Mouse (Mus musculus) mouse embryonic stem cell (cell line): ENCODE data around the gene Inhbe.

Experiments used
- in situ Hi-C, 2 experiments: fragments of 300-500 bp; cut with MboI; formaldehyde crosslinking; loops; 1 replicate in 1 of 2; 3 replicates in 1 of 2; pipeline ENCODE4 v1.14.3; 2019 to 2020; ENCODE audit warnings: low sequenced_read_pairs in 2 of 2, low pct_unique_long_range_greater_than_20kb in 1 of 2, mixed read lengths in 1 of 2; ENCODE audit not compliant: unreplicated experiment in 1 of 2

Inhbe gene

GRCm38 (mm10) chr10:127353909-127354895, at the start of gene Inhbe:
Gene Inhbe (minus strand): TSS chr10:127354411.
- in situ Hi-C loops: no loop called here

DNA sequence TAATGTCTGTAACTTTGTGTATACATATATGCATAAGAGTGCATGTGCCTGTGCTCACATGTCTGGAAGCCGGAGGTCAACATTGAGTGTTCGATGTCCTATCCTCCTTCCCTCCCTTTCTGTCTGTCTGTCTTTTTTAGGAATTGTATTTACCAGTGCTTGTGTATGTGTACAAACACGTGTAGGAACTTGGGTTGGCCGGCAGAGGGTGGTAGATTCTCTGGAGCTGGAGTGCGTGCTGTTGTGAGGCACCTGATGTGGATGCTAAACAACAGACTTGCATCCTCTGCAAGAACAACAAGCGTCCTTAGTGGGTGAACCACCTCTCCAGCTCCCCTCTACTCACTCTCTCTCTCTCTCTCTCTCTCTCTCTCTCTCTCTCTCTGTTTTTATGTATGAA, 37.6 kb upstream of the Inhbe start:
- in situ Hi-C loops: no loop called here

DNA sequence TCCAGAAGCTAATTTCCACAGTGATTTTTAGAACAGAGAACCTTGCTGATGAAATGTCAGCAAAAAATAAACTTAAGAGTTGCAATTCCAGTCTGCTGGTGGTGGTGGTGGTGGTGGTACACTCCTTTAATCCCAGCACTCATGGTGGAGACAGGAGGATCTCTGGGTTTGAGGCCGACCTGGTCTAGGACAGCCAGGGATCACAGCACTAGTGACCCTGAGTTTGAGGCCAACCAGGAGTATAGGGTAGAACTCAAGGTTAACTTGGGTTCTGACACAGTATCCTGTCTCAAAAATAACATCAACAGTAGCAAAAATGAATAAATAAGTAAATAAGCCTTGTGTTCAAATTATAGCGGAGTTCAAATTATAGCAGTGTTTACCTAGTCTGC, 27.5 kb upstream of the Inhbe start:
- in situ Hi-C loops: no loop called here

- in situ Hi-C loops: no loop called here
These were observed 26.8 kb upstream of the Inhbe start for GRCm38 (mm10) chr10:127380767-127381742.

- in situ Hi-C loops: no loop called here
These were observed 26.1 kb upstream of the Inhbe start, which contains the start of gene R3hdm2 for GRCm38 (mm10) chr10:127380251-127380691. Gene R3hdm2 (plus strand): TSS chr10:127380327.

GRCm38 (mm10) chr10:127379654-127380053, 25.4 kb upstream of the Inhbe start:
- in situ Hi-C loops: no loop called here

DNA sequence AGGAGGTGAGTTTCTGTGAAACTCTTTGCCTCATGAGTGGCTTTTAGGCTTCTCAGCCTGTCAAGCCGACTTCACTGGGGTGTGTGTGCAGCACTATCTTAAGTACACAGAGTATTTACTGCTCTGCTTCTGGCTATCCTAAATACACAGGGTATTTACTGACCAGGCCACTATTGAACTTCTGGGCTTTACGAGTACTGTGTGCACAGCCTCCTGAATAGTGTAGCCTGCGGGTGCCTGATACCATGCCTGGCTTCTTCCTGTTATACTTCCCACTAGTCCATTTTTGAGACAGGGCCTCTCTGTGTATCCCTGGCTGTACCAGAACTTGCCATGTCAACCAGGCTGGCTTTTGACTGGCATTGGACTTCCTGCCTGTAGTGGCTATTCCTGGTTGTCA, 23.5 kb upstream of the Inhbe start:
- in situ Hi-C loops: no loop called here

GRCm38 (mm10) chr10:127371023-127371422, 16.8 kb upstream of the Inhbe start:
- in situ Hi-C loops: no loop called here

DNA sequence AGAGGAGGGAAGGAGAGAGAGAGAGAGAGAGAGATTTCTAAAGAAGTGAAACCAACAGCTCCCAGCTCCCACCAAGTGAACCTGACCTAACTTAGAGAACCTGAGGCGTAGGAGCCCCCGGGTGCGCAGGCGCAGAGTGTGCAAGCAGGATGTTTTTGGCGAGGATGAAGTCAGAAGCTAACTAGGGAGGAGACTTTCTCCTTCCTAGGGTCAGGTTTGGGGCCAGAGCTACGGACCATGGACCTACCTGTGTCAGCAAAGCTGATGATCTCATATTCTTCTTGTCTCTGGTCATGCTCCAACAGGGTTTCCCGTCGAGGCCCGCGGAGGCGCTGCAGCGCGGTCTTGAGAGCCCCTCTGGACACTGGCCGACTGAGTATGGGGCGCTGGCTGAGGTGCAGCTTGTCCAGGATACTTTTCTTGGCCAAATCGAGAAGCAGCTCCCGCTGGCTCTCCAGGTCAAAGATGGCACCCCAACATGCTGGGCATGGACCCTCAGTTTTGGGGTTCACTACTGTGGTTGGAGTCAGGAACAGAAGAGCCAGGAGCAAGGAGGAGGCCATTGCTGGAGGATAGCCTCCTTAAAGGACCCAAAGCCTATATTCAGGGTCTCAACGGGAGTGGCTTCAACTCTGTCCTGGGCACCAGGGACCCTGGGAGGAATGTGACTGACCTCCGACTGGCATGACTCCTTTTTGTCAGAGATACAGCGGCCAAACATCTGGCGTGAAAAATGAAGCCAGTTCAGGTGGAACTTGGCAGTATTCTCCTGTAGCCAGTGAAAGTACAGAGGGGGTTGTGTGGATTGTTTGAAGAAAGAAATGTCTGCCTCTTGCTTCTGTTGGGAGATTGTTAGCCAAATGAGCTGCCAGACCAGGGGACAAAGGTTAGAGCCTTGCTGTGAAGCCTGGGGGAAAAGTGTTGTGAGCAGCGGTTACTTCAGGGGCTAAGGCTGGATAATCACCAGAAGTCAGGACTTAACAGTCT, 15.9 kb upstream of the Inhbe start, which contains the start of gene Inhbc:
Gene Inhbc, minus strand, starts transcription at position 598 of the 987 bp plus-strand sequence.
- in situ Hi-C loops: no loop called here

DNA sequence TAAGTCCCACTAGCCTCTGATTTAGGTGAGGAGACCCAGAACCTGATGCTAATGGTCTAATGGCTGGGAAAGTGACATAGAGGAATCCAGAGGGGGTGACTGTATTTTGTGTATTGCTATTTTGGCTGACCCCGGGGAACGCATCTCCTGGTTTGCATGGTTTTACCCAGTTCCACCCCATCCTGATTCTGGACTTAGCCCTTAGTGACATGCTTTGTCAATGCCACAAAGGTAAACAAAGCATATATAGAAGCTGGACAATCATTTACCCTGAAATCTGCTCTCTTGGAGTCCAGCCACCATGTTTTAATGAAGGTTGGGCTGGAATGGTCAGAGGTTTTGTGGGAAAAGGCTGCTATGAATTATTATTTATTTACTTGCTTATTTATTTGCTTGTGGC, 14.1 kb upstream of the Inhbe start:
- in situ Hi-C loops: no loop called here

GRCm38 (mm10) chr10:127367116-127367515, 12.9 kb upstream of the Inhbe start:
- in situ Hi-C loops: no loop called here

DNA sequence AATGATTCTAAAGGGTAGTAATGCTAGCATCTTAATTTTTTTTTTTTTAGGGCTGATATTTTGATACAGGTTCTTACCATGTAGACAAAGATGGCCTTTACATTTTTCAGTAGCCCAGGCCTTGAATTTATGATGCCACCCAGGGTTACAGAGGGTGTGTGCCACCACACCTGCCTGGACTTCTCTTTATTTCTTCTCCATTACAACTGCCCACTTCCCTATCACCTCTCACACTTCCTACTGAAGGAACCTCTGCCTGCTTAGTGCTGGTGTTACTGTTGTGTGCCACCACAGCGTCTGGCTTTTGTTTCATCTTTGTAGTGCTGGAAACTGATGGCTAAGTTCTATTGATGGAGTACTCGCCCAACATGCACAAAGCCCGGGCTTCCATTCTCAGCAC, 6.5 kb upstream of the Inhbe start:
- in situ Hi-C loops: no loop called here

DNA sequence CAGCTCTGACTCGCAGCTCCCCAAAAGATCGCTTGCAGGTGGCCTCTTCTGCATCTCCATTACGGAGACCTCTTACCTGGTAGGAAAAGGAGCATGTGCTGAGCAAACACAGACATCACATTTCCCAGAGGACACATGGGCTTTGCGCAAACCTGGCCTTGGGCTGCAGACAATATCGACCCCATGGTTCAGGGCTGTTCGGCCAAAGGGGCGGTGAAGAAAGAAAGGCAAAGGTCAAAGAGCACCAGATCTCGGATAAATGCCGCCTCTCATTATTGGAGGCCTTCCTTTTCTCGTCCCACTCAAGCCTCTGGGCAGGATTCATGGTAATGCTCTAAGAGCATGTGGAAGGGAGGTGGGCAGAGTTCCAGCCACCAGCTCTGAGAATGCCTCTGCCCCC, 1.1 kb upstream of the Inhbe start:
- in situ Hi-C loops: no loop called here

DNA sequence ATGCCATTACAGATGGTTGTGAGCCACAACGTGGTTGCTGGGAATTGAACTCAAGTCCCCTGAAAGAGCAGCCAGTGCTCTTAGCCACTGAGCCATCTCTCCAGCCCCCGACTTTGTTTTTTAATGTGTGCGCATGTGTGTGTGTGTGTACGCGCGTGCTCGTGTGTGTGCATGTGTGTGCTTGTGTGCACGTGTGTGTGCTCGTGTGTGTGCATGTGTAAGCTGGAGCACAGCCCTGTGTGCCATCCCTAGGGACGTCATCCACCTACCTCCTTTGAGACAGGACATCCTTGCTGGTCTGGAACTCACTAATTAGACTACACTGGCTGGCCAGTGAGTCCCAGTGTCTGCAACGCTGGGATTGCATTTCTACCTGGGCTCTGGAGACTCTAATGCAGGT, 1.4 kb downstream of the Inhbe start:
- in situ Hi-C loops: no loop called here

- in situ Hi-C loops: no loop called here
These were observed 2.0 kb downstream of the Inhbe start for GRCm38 (mm10) chr10:127352187-127352586.

GRCm38 (mm10) chr10:127351719-127352118, 2.5 kb downstream of the Inhbe start:
- in situ Hi-C loops: no loop called here

- in situ Hi-C loops: no loop called here
These were observed 3.0 kb downstream of the Inhbe start for GRCm38 (mm10) chr10:127351285-127351595.
